Mouse (Mus musculus) kidney, postnatal 25 days (tissue): ENCODE results near the gene Sec24c.

Experiments
- DNase-seq, 2 experiments: peaks; one replicate each; pipeline ENCODE4 v3.0.0; 2021; ENCODE audit warnings: mixed read lengths in 2 of 2

Sec24c gene

GRCm38 (mm10) chr14:20737306-20737705 lies 63.2 kb downstream of the Sec24c start:
- peak; percentile 72 to 85 for DNase-seq

- DNase-seq = no peak
These were observed 64.4 kb downstream of the Sec24c start for GRCm38 (mm10) chr14:20738511-20738910.

- no peak for DNase-seq
These were observed 67.2 kb downstream of the Sec24c start for GRCm38 (mm10) chr14:20741301-20741700.

- peak; percentile 65 to 72 for DNase-seq
These were observed 69.5 kb downstream of the Sec24c start for GRCm38 (mm10) chr14:20743614-20744013.
